Mouse (Mus musculus) left cerebral cortex, postnatal 10 days (tissue): Measurements from ENCODE around the gene Gpr33. TPM values are rescaled to one million over a fixed set of nuclear protein-coding genes. Genes with fewer than 3 reads are reported as not detected.

Experiments used
- DNase-seq, 2 experiments: peaks; one replicate each; pipeline ENCODE4 v3.0.0; 2021 to 2022; ENCODE audit warnings: low spot score in 2 of 2, mixed read lengths in 1 of 2; ENCODE audit errors: extremely low spot score in 1 of 2
- intact Hi-C: fragments of 180-260 bp; cut with DNase I; formaldehyde crosslinking; loops from one replicate; pipeline ENCODE4 v1.15.1; 2025
- total RNA-seq, 2 experiments: library from RNA; stranded (reverse); gene quantifications; 2 replicates each; pipeline ENCODE4 v1.2.3; 2021

The Gpr33 gene
- total RNA-seq: not detected

DNA sequence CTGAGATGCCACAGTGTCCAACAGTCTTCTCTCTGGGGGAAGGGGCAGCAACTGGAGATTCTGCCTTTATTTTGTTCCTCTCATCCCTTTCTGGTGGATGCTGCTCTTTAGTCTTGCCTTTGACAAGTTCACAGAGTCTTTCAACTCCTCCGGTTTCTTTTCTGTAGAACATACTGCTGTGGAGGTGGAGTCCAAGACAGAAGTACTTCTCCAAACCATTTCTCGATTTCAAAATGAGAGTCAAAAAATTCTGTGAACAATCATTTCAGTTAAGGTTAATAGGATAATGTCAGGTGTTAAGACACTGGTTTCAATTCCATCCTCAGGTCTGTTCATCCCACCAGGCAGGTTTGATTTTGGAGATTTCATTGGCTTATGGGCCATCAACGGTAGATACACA lies at the start of gene Gpr33:
Gene Gpr33 (minus strand): TSS at position 101 of the 400 bp plus-strand sequence.
- DNase-seq: no peak
- intact Hi-C loops: no loop called here

DNA sequence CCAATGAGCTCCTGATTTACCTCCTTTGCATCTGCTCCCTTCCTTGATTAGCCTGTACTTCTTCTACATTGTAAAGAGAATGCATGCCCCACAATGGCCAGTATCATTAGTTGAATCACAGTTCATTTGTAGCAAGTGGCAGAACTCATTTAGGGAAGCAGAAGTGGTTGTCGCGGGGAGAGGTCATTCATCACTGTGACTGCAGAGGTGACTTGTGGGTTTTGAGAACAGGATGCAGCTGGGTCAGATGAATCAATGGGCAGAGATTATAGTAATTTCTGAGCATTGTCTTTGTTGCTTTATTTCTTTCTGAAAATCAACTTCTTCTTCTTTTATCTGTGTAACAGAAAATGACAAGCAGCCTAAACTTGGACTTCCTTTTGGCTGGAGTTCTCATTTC lies 21.5 kb upstream of the Gpr33 start:
- intact Hi-C loops: no loop called here
- DNase-seq: no peak

DNA sequence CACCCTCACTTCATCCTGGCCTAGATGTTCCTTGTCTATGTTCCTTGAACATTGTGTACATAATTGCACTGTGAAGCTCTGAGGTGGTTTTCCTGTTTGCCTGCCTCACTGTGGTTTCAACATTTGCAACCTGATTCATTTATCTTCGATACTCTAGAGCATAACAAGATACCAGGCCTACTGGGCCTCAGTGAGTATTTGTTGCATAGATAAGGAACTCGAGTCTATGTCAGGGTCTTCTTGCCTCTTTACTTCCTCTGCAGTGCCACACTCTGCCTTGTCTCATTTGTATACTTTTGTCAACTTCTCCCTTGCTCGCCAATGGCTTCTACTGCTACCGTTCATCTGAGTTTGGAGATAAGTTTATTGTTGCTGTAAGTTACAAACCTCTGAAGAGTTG lies 18.5 kb upstream of the Gpr33 start:
- DNase-seq: no peak
- intact Hi-C loops: no loop called here

DNA sequence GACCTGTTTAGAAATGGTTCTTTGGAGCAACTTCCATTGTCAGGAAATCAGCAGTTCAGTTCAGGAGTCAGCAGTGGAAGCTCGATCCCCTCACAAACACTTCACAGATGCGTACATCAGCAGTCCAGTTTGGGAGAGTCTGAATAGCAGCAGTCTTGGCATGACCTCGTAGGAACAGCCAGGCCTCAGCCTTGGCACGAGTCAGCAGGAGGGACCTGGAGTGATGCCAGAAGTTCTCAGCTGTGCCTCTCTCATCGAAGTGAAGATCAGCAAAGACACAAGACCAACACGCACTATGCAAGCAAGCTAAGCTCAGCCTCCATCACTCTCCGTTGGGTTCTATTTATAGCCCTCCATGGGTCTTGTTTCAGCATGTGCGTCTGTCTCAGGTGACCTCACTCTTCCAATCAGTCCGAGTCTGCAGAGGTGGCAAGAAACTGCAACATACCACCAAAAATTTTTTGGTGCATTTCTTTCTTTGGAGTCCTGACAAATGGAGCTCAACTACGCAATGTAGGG lies 15.0 kb upstream of the Gpr33 start:
- peak; percentile 4 to 46 for DNase-seq
- intact Hi-C loops: no loop called here

DNA sequence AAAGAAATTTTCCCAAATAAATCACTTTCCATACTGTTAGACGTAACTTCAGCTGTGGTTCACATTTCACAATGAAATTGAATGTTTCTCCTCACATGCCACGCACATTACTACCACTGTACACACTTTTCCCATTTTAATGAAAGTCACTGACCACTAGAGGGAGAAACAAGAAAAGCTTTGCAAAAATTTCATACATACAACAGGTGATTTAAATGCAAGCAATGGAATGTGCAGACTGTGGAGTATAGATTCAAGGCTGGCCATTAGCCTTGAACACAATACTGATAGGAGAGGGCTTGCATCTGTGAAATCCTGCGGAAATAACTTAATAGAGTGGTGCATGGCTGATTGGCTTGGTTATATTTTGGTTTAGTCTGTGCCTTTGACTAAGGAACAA lies 10.5 kb upstream of the Gpr33 start:
- DNase-seq: peak in 1 of 2 experiments; percentile 16
- intact Hi-C loops: loop anchor here (5.0 to 10.0 kb wide), 4 partner anchors 464 to 856 kb away; partner anchors contain the start of gene Arhgap5

DNA sequence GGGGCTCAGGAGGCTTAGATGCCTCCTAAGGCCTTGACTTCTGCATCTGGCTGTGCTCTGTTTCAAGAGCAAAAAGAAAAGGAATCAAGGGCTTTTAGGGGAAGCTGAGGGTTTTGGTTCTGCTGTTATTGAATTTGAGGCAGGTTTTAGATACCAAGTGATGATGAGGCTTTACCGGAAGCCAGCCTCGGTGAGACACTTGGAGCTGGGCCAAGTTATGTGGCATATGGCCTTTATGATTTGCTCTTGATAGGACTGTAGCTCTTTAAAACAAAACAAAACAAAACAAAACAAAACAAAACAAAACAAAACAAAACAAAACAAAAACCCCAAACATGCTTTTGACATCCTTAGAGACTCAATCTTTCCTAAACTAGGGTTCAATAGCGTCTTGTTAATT lies 7.1 kb upstream of the Gpr33 start:
- intact Hi-C loops: loop anchor here (5.0 to 10.0 kb wide), 4 partner anchors 467 to 860 kb away; partner anchors contain the start of gene Arhgap5
- no peak for DNase-seq

DNA sequence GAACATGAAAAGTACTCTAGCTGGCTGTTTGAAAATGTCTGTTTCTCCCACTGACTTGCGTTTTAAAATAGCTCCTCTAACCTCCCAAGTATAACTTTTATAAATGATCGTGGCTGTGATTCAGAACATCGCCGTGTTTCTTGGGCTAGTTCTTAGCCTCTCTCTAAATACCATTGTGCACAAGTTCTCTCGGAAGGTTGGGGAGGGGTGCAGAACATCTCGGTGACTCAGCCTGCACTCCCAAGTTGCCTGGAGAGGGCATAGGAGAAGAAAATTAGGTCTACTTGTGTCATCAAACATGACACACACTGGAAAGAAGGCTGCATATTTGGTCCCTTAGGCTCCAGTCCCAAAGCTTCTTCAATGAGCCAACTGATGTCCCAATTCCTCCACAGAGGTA lies 4.4 kb upstream of the Gpr33 start:
- intact Hi-C loops: loop anchor here (10.0 kb wide), 2 partner anchors 573 to 863 kb away; no protein-coding TSS in a partner anchor
- no peak for DNase-seq

DNA sequence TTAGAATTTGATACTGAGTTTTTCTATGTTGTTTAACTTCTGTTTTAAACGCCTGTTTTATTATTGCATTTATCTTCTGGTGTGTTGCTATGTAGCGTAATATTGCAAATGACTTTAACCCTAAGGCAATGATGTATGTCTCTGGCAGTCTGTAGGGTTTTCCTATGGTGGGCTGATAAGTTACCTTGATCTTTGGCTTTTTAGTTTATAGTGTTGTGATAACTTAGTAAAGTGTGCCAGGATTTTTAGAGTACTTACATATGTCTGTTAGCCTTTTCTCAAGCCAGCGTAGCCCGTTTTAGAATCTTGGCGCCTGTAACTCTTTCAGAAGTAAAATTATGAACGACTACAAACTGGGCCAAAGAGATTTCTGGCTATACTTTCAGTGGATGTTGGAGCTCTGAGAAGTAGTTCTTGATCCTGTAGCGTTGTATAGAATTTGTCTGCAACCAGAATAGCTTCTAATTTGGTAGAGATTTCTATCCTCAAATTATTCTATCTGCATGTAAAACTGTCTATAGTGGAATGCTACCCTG lies 13.3 kb downstream of the Gpr33 start:
- DNase-seq: no peak
- intact Hi-C loops: loop anchor here (5.0 to 10.0 kb wide), 2 partner anchors 623 to 820 kb away; no protein-coding TSS in a partner anchor

DNA sequence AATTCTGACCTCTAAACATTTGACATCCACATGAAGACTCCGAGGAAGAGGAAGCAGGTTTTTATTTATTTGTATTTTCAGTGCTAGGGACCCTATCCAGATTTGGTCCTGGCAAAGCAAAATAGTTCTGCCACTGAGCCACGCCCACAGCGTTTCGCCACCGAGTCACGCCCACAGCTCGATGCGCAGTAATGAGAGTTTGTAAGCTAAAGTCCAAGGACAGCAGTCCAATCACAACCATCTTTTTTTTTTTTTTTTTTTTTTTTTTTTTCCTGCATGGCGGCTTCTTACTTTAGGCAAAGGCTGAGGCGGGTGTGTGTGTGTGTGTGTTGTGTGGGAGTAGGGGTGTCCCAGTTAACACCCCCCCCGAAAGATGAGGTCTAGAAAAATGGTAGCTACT lies 13.8 kb downstream of the Gpr33 start:
- intact Hi-C loops: loop anchor here (5.0 to 10.0 kb wide), 2 partner anchors 623 to 821 kb away; no protein-coding TSS in a partner anchor
- DNase-seq: no peak

DNA sequence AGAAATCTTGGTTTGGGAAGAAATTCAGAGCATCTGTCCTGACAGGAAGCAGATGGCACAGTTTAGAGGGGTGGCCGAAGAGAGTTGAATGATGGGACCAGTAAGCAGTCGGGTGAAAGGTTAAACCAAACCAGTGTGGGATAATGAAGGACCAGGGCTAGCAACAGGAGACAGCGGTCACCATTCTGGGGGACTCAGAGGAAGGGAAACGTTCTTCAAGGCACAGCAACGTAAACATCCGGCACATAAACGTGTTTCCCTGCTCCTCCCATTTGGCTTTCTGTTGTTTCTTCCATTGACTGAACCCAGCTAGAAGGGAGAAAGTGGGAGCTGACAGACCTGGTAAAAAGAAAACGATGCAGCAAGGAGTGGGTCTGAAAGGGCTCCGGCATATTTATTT lies 14.6 kb downstream of the Gpr33 start:
- no peak for DNase-seq
- intact Hi-C loops: loop anchor here (5.0 to 10.0 kb wide), 2 partner anchors 624 to 822 kb away; no protein-coding TSS in a partner anchor

DNA sequence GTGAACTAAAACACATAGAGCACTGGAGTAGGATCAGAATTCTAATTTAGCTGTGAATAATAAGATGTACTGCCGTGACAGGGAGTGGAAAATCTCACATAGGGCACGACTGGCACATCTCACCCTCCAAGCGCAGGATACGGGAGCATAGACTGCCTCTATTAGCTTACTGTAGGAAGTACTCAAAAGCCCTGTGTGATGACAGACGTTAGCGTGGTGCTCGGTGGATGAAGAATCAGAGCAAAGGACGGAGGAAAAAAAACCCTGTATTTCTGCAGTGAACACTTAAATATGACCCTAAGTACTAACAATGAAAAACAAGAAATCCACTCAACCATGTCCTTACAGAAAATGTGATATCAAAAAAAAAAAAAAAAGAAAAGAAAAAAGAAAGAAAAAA lies 15.7 kb downstream of the Gpr33 start:
- intact Hi-C loops: loop anchor here (5.0 to 10.0 kb wide), 2 partner anchors 625 to 823 kb away; no protein-coding TSS in a partner anchor
- no peak for DNase-seq

DNA sequence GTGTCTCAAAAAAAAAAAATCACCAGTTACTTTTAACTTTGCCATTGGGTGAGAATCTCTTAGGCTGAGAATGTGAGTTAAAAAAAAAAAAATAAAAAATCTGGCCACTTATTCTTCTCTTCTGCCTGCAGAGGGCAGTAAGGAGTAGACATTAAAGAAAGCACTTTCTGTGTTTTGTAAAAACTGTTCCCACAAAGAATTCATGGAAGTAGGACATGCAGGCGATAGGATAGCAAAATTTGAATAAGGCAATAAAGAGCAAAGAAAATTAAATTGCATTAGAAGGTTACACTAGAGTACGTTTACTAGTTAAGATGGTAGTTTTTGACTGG lies 17.3 kb downstream of the Gpr33 start:
- DNase-seq: peak in 1 of 2 experiments; percentile 34
- intact Hi-C loops: loop anchor here (5.0 to 10.0 kb wide), 2 partner anchors 627 to 824 kb away; no protein-coding TSS in a partner anchor

DNA sequence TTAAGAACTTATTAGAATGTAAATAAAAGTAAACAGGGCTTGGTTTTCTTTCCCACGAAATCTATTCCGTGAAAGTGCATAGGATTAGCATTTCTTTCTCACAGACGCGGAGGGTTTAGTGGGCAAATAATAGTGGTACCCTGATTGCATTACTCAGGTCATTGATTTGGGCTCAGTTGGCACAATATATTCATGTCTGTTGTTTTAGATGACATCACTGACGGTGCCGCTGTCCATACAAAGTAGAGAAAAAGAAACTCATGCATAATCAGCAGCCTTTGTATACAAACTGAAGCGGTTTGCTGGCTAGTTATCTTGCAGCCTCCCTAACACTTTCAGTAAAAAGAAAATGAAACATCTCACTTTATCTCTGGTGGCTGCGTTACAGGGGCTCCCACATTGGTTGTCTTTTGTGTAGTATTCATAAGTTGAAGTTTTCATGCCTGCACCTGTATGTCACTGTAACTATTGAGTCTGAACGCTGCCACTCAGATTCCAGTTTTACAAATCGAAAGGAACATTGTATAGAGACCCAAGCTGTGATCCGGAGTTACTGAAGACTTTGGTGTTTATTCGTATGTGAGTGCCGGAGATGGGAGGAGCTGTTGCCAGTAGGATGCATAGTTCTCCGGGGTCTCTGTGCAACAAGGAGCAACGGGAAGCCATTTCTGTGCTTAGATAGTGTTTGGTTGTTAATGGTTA lies 17.8 kb downstream of the Gpr33 start:
- no peak for DNase-seq
- intact Hi-C loops: loop anchor here (5.0 to 10.0 kb wide), 2 partner anchors 627 to 825 kb away; no protein-coding TSS in a partner anchor

DNA sequence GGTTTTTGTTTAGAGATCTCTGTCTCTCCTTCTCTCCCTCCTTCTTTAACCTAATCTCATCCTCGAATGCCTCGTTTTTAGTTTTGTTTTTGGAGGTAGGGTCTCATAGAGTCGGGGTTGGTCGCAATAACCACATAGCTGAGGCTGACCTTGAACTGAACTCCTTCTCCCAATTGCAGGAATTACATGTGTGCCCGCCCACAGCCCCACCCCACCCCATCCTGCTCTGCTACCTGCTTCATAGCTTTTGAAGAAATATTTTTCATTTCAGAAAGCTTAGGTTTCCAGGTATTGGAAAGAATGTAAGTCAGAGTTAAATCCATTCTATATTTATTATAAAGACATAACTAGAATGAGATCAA lies 21.2 kb downstream of the Gpr33 start:
- no peak for DNase-seq
- intact Hi-C loops: no loop called here

DNA sequence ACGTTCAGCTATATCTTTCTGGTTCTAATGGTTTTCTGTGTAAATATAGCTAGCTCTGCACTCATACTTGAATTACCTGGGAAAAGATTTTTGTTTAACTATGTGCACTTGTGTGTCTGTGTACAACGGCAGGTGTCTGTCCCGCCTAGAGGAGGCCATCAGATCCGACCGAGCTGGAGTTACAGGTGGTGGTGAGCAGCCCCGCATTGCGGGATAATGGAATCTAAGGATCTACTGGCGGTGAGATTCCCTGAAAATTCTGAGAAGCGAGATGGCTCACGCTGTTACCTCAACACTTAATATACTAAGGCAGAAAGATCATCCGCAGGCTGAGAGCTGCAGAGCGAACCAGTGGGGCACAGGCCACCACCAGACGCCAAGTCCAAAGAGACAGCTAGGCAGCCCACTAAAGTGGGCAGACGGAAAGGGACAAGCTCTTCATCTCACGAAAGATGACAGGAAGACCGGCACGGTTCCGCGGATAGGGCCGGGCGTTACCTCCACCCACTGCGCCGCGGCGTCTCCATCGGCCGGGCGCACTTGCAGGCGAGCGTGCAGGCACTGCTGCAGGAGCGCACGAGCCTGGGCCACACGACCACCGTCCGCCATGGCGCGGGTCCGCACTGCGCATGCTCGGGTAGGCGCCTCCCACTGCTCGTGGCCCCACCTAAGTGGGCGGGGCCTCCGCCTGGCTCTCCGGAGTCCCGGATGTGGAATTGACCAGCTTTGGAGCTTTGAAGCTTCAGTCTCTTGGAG lies 21.8 kb downstream of the Gpr33 start, which contains the start of gene Dtd2:
Gene Dtd2 (minus strand): TSS at position 625 of the 756 bp plus-strand sequence.
- intact Hi-C loops: no loop called here
- DNase-seq: peak; percentile 91 to 95

DNA sequence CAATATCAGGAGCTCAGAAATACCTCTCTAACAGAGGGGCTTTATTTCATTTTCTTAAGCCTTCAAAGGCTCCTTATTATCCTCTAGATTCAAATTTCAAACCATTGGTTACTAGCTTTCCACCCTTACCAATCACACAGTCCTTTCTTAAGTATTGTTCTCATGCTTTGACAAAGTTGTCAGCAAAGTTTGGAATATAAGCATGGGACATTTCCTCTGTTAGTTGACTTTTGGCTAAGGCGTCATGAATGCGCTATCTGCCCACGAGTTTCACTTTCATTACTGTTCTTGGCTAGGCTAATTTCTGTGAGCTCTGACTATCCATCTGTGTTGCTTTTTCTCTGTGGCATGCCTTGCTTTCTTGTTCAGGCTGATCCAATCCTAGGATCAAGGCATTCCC lies 25.1 kb downstream of the Gpr33 start:
- intact Hi-C loops: no loop called here
- no peak for DNase-seq

DNA sequence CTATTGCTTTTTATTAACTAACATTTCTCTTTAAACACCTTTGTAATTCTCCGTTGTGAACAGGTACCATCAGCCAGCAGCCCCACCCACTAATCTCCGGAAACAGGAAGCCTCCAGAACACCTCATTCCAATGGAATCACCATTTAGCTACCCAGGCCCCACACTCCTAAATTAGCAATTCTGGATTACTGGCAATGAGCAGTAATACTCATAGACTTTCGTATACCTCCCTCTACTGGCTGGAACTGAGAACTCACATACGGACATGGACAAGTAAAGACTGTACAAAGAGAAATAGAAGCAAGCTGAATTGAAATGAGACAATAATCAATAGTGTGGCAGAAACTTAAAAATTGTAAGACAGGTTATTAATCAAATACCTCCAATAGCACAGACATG lies 26.3 kb downstream of the Gpr33 start:
- DNase-seq: peak; percentile 53 to 83
- intact Hi-C loops: no loop called here

DNA sequence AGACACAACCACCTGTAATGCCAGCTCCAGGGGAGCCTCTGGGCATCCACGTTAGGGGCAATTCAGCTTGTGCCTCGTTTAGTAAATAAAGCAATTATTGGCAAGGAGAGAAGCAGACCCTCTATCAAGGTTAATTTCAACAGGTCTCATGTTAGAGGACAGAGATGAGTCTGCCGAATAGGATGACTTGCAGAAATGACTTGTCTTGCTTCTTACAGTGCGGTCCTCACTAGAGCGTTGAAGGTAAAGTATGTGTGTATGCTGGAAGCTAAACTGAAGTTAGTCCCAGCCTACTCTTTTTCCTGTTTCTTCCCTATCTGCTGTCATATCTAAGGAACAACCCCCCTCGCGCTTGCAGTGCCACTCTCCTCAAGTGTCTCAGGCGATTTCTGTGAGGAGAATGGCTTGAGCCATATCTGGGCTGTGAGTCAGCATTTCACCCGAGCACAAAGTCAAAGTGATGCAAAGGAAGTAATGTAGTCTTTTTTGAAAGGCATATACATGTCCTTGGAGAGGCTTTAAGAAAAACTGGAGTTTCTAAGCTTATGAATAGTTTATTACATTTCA lies 29.4 kb downstream of the Gpr33 start:
- intact Hi-C loops: no loop called here
- DNase-seq: no peak
